Mouse (Mus musculus): ENCODE data around the gene Atp7b. TPM values are rescaled to one million over a fixed set of nuclear protein-coding genes. Genes with fewer than 3 reads are reported as not detected.

Atp7b gene
- polyA plus RNA-seq, 3 experiments from 2014 or later: 0.07 to 0.14 (median 0.13) TPM

Other genes with a start within 250 kb of the Atp7b start
- not detected for gene Defb50, start 236.8 kb downstream of the Atp7b start, polyA plus RNA-seq (2017; shearing (Covaris generic))
- gene Defb2, start 220.4 kb downstream of the Atp7b start, polyA plus RNA-seq (2017; shearing (Covaris generic)): not detected
- gene Defb10, start 201.4 kb downstream of the Atp7b start, polyA plus RNA-seq (2017; shearing (Covaris generic)): not detected
- not detected for gene Defb9, start 174.9 kb downstream of the Atp7b start, polyA plus RNA-seq (2017; shearing (Covaris generic))
- not detected for gene Defb11, start 153.9 kb downstream of the Atp7b start, polyA plus RNA-seq (2017; shearing (Covaris generic))
- not detected for gene Defb15, start 127.6 kb downstream of the Atp7b start, polyA plus RNA-seq (2017; shearing (Covaris generic))
- gene Defb35, start 122.0 kb downstream of the Atp7b start, polyA plus RNA-seq (2017; shearing (Covaris generic)): not detected
- gene Defb13, start 113.5 kb downstream of the Atp7b start, polyA plus RNA-seq (2017; shearing (Covaris generic)): not detected
- not detected for gene Fam90a1a, start 101.6 kb downstream of the Atp7b start, polyA plus RNA-seq (2017; shearing (Covaris generic))
- not detected for gene Ccdc70, start 90.5 kb downstream of the Atp7b start, polyA plus RNA-seq (2017; shearing (Covaris generic))
- 10 to 100 TPM; 20.0 to 28.1 (median 21.0) TPM for gene Alg11, start 416 bp upstream of the Atp7b start, polyA plus RNA-seq (2017; shearing (Covaris generic))
- under 1 TPM in 1 of 3 experiments, not detected in 2; 0.24 TPM for gene Nek5, start 64.7 kb upstream of the Atp7b start, polyA plus RNA-seq (2017; shearing (Covaris generic))
- gene Nek3, start 106.1 kb upstream of the Atp7b start, polyA plus RNA-seq (2017; shearing (Covaris generic)): 1 to 10 TPM; 4.6 to 7.4 (median 5.6) TPM
- 10 to 100 TPM in 1 of 3 experiments, 1 to 10 TPM in 2; 3.0 to 32.7 (median 3.6) TPM for gene Ckap2, start 125.5 kb upstream of the Atp7b start, polyA plus RNA-seq (2017; shearing (Covaris generic))
- gene Vps36, start 132.5 kb upstream of the Atp7b start, polyA plus RNA-seq (2017; shearing (Covaris generic)): 10 to 100 TPM; 25.9 to 43.3 (median 32.2) TPM
- gene Thsd1, start 167.0 kb upstream of the Atp7b start, polyA plus RNA-seq (2017; shearing (Covaris generic)): under 1 TPM in 2 of 3 experiments, not detected in 1; 0.11 to 0.71 TPM
- gene Tpte, start 223.1 kb upstream of the Atp7b start, polyA plus RNA-seq (2017; shearing (Covaris generic)): not detected